Comparison of ENCODE assay signal across 25 mouse cellular contexts in genomic region chr1:127192396-127192795, GRCm38 (mm10).
"Had no signal": no experiment of that assay in that cellular context is flagged by ENCODE, and none has a peak within 500 bp of the region (broad histone marks: within the 10 kb centered on the region; RNA-seq: fewer than 3 reads in every experiment).

No protein-coding gene starts in this region.

- H3K36me3 ChIP-seq: heart, embryonic 13.5 days; heart, embryonic 15.5 days; hindbrain, embryonic 10.5 days; hindbrain, embryonic 12.5 days; intestine, embryonic 15.5 days; limb, embryonic 10.5 days; limb, embryonic 12.5 days had no signal

- DNase-seq: gastrocnemius, postnatal 14 days; gastrocnemius, postnatal 36 days; heart, adult 11 months; heart, adult 2 months; heart, postnatal 14 days; heart, postnatal 4 days; kidney, adult 18-20 months; kidney, adult 8-10 months; kidney, postnatal 10 days; kidney, postnatal 25 days; kidney, postnatal 4 days had no signal

- H3K27ac ChIP-seq: heart, adult 2 months; heart, embryonic 13.5 days; heart, embryonic 15.5 days; hindbrain, embryonic 10.5 days; hindbrain, embryonic 12.5 days; hindbrain, embryonic 14.5 days; intestine, embryonic 15.5 days; layer of hippocampus, adult 2 months; left cerebral cortex, adult 2 months; limb, embryonic 10.5 days; limb, embryonic 12.5 days had no signal

- H3K4me1 ChIP-seq: heart, embryonic 13.5 days; heart, embryonic 15.5 days; hindbrain, embryonic 10.5 days; hindbrain, embryonic 12.5 days; intestine, embryonic 15.5 days; limb, embryonic 12.5 days had no signal

- H3K4me2 ChIP-seq: heart, embryonic 11.5 days; heart, embryonic 13.5 days; heart, embryonic 15.5 days; hindbrain, embryonic 12.5 days; hindbrain, embryonic 14.5 days; intestine, embryonic 15.5 days; limb, embryonic 12.5 days had no signal

- H3K9me3 ChIP-seq: heart, embryonic 13.5 days; heart, embryonic 15.5 days; hindbrain, embryonic 10.5 days; hindbrain, embryonic 12.5 days; intestine, embryonic 15.5 days; limb, embryonic 10.5 days; limb, embryonic 12.5 days had no signal

- H3K27me3 ChIP-seq: heart, embryonic 13.5 days; heart, embryonic 15.5 days; hindbrain, embryonic 12.5 days; intestine, embryonic 15.5 days; limb, embryonic 12.5 days had no signal

- H3K9ac ChIP-seq: heart, embryonic 13.5 days; heart, embryonic 15.5 days; hindbrain, embryonic 12.5 days; hindbrain, embryonic 14.5 days; intestine, embryonic 15.5 days; limb, embryonic 12.5 days had no signal

- H3K4me3 ChIP-seq: heart, adult 2 months; heart, embryonic 13.5 days; heart, embryonic 15.5 days; hindbrain, embryonic 10.5 days; hindbrain, embryonic 12.5 days; intestine, embryonic 15.5 days; layer of hippocampus, adult 2 months; left cerebral cortex, adult 2 months; limb, embryonic 10.5 days; limb, embryonic 12.5 days had no signal

- ATAC-seq: hindbrain, embryonic 16.5 days; inflammation-experienced regulatory T-cells, adult 6 months; intestine, embryonic 15.5 days; intestine, postnatal 0 days had no signal
